Mouse (Mus musculus): ENCODE measurements around the gene Ppfia3.

Ppfia3 gene

GRCm38 (mm10) chr7:45342081-45342480 lies 24.7 kb downstream of the Ppfia3 start:
- DNase-seq, result no peak

GRCm38 (mm10) chr7:45341303-45341702 lies 25.5 kb downstream of the Ppfia3 start:
- DNase-seq, result peak; percentile 65

- DNase-seq, result no peak
Observed at GRCm38 (mm10) chr7:45340669-45341068, 26.1 kb downstream of the Ppfia3 start.

- no peak for DNase-seq
Observed at GRCm38 (mm10) chr7:45340066-45340442, 26.8 kb downstream of the Ppfia3 start.

- peak; percentile 66 for DNase-seq
Observed at GRCm38 (mm10) chr7:45339410-45340065, 27.3 kb downstream of the Ppfia3 start.

- DNase-seq, result no peak
Observed at GRCm38 (mm10) chr7:45338161-45338911, 28.5 kb downstream of the Ppfia3 start.

GRCm38 (mm10) chr7:45337469-45337868 lies 29.4 kb downstream of the Ppfia3 start:
- DNase-seq, result no peak

- DNase-seq, result no peak
Observed at GRCm38 (mm10) chr7:45336319-45336718, 30.5 kb downstream of the Ppfia3 start.

- no peak for DNase-seq
Observed at GRCm38 (mm10) chr7:45335056-45335455, 31.8 kb downstream of the Ppfia3 start, which contains the start of gene Hrc. Gene Hrc, plus strand, starts transcription at chr7:45335290.

- DNase-seq, result no peak
Observed at GRCm38 (mm10) chr7:45334605-45335004, 32.2 kb downstream of the Ppfia3 start.

GRCm38 (mm10) chr7:45333431-45333982 lies 33.3 kb downstream of the Ppfia3 start, which contains the start of gene Trpm4:
Gene Trpm4, minus strand, starts transcription at chr7:45333780.
- DNase-seq, result peak; percentile 56

GRCm38 (mm10) chr7:45332685-45333425 lies 34.0 kb downstream of the Ppfia3 start:
- DNase-seq, result no peak

GRCm38 (mm10) chr7:45331502-45331901 lies 35.3 kb downstream of the Ppfia3 start:
- no peak for DNase-seq

- no peak for DNase-seq
Observed at GRCm38 (mm10) chr7:45328841-45329475, 37.9 kb downstream of the Ppfia3 start.

GRCm38 (mm10) chr7:45325800-45326199 lies 41.0 kb downstream of the Ppfia3 start:
- no peak for DNase-seq

- no peak for DNase-seq
Observed at GRCm38 (mm10) chr7:45323069-45323468, 43.8 kb downstream of the Ppfia3 start.

GRCm38 (mm10) chr7:45322245-45322644 lies 44.6 kb downstream of the Ppfia3 start:
- DNase-seq, result no peak

GRCm38 (mm10) chr7:45316536-45316935 lies 50.3 kb downstream of the Ppfia3 start:
- no peak for DNase-seq

- DNase-seq, result no peak
Observed at GRCm38 (mm10) chr7:45315182-45315701, 51.6 kb downstream of the Ppfia3 start.

- no peak for DNase-seq
Observed at GRCm38 (mm10) chr7:45313495-45313894, 53.3 kb downstream of the Ppfia3 start.

GRCm38 (mm10) chr7:45312686-45313453 lies 53.9 kb downstream of the Ppfia3 start:
- no peak for DNase-seq

- no peak for DNase-seq
Observed at GRCm38 (mm10) chr7:45312023-45312422, 54.8 kb downstream of the Ppfia3 start.
